Mouse (Mus musculus) G1E (cell line): ENCODE data around the gene Lhb.

Source experiments
- CTCF ChIP-seq: IDR thresholded peaks from 2 replicates; pipeline ENCODE4 v1.5.1; 2012; ENCODE audit warnings: low read depth, low read length, inconsistent platforms, mixed read lengths
- GATA1 ChIP-seq: IDR thresholded peaks from 2 replicates; pipeline ENCODE4 v1.6.1; 2012; ENCODE audit warnings: borderline replicate concordance, low read length, inconsistent platforms, mixed read lengths
- GATA2 ChIP-seq: IDR thresholded peaks from 2 replicates; pipeline ENCODE4 v1.6.1; 2012; ENCODE audit warnings: low read depth, low read length, inconsistent platforms, borderline replicate concordance
- POLR2AphosphoS5 ChIP-seq: IDR thresholded peaks from 2 replicates; pipeline ENCODE4 v1.6.1; 2012; ENCODE audit warnings: low read depth, low read length, inconsistent platforms; ENCODE audit not compliant: insufficient replicate concordance
- TAL1 ChIP-seq: conservative IDR thresholded peaks from 2 replicates; pipeline ENCODE4 v1.6.1; 2012; ENCODE audit warnings: low read depth, low read length, inconsistent platforms, mixed read lengths

GRCm38 (mm10) chr7:45436444-45436843 lies 15.8 kb downstream of the Lhb start:
- TF ChIP-seq CTCF (no peak), POLR2AphosphoS5 (no peak), GATA1 (no peak), TAL1 (no peak), GATA2 (no peak)
